Mouse (Mus musculus): ENCODE data around the gene Slc30a2. TPM values are rescaled to one million over a fixed set of nuclear protein-coding genes. Genes with fewer than 3 reads are reported as not detected.

The Slc30a2 gene
- polyA plus RNA-seq, 1 experiment from 2014 or later = not detected

DNA sequence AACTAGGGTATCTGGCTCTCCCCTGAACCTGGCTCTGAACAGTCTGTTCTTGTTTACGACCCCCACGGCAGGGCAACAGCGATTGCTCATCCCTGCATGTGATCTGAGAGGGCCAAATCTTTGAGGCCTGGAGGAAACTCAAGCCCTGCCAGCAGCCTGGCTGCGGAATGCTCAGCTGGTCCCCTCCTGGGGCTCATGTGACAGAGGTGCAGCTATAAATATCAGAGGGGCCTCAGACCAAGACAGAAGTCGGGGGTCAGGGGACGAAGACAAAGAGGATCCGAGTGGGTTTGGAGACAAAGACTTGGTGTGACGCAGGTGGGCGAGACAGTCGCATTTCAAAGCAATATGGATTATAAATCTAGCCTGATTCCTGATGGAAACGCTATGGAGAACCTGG is 28.1 kb upstream of the Slc30a2 start, which contains the start of gene Trim63:
Gene Trim63, plus strand, starts transcription at position 245 of the 400 bp plus-strand sequence.
- no peak within 1 kb of the TSS for H3K27ac ChIP-seq (ENCODE audit: low read depth, low read length)
- 42% methylated on average over 11 of the region's 11 CpGs for WGBS

DNA sequence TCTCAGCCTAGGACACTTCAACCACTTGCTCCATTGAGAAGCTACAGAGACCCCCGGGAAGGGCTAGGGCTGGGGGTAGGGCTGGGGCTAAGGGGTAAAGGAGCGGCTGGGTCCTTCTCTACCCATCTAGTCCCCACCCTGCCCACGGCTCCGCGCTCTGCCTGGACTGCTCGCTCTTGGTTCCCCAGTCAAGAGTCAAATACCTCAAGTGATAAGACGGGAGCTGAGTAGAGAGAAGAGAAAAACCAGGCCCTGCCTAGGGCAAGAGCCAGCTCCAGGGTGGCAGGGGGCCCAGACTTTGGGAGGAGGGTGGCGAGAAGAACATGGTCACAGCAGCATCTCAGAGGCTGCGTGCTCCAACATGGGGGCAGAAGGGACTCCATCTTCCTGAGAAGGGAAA is 27.5 kb upstream of the Slc30a2 start:
- ATAC-seq (replicated peaks; ENCODE audit: low FRiP score) (no peak), DNase-seq (ENCODE audit: low spot score) (no peak)
- no peaks in the 10 kb centered on the region for H3K36me3 ChIP-seq (ENCODE audit: control insufficient read depth, insufficient read depth, low read length)
- H3K27ac ChIP-seq (ENCODE audit: low read depth, low read length) = no peak overlapping the region
- no peak overlapping the region for H3K4me3 ChIP-seq (ENCODE audit: low read depth, low read length)
- no peaks in the 10 kb centered on the region for H3K9me3 ChIP-seq (ENCODE audit: control insufficient read depth, low read length)
- H3K27me3 ChIP-seq (replicated peaks; ENCODE audit: control insufficient read depth, insufficient read depth, low read length) = no peaks in the 10 kb centered on the region
- WGBS = 57% methylated on average over 9 of the region's 9 CpGs
- H3K9ac ChIP-seq (ENCODE audit: low read depth, low read length) = no peak overlapping the region
- H3K4me2 ChIP-seq = no peak overlapping the region
- H3K4me1 ChIP-seq (replicated peaks; ENCODE audit: control insufficient read depth, insufficient read depth, low read length) = no peaks in the 10 kb centered on the region

More for the DNA sequence above, 28.1 kb upstream of the Slc30a2 start, which contains the start of gene Trim63:
- H3K4me1 ChIP-seq (replicated peaks; ENCODE audit: control insufficient read depth, insufficient read depth, low read length) = no peaks in the 10 kb centered on the region
- no peak within 1 kb of the TSS for H3K4me3 ChIP-seq (ENCODE audit: low read depth, low read length)
- no peak for ATAC-seq (replicated peaks; ENCODE audit: low FRiP score)
- DNase-seq (ENCODE audit: low spot score) = no peak
- no peak within 1 kb of the TSS for H3K9ac ChIP-seq (ENCODE audit: low read depth, low read length)
- no peak within 1 kb of the TSS for H3K4me2 ChIP-seq
- H3K27me3 ChIP-seq (replicated peaks; ENCODE audit: control insufficient read depth, insufficient read depth, low read length) = no peaks in the 10 kb centered on the region
- H3K36me3 ChIP-seq (ENCODE audit: control insufficient read depth, insufficient read depth, low read length) = no peaks in the 10 kb centered on the region
- H3K9me3 ChIP-seq (ENCODE audit: control insufficient read depth, low read length) = no peaks in the 10 kb centered on the region

DNA sequence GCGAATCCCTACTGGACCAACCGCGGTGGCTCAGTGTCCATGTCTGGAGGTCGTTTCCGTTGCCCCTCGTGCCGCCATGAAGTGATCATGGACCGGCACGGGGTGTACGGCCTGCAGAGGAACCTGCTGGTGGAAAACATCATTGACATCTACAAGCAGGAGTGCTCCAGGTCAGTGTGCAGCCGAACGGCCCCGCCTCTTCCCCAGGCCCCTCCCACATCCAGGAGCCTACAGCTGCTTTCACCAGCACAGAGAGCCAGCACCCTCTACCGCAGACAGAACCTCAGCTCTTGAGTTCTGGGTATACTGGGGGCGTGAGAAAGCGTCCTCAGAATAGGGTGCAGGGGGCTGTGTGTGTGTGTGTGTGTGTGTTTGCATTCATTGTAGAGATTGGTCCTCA is 26.6 kb upstream of the Slc30a2 start:
- no peak overlapping the region for H3K4me3 ChIP-seq (ENCODE audit: low read depth, low read length)
- H3K4me2 ChIP-seq = no peak overlapping the region
- H3K27me3 ChIP-seq (replicated peaks; ENCODE audit: control insufficient read depth, insufficient read depth, low read length) = no peaks in the 10 kb centered on the region
- H3K4me1 ChIP-seq (replicated peaks; ENCODE audit: control insufficient read depth, insufficient read depth, low read length) = no peaks in the 10 kb centered on the region
- H3K9me3 ChIP-seq (ENCODE audit: control insufficient read depth, low read length) = no peaks in the 10 kb centered on the region
- H3K9ac ChIP-seq (ENCODE audit: low read depth, low read length) = no peak overlapping the region
- ATAC-seq (replicated peaks; ENCODE audit: low FRiP score) (no peak), DNase-seq (ENCODE audit: low spot score) (no peak)
- 45% methylated on average over 16 of the region's 16 CpGs for WGBS
- H3K27ac ChIP-seq (ENCODE audit: low read depth, low read length) = no peak overlapping the region
- H3K36me3 ChIP-seq (ENCODE audit: control insufficient read depth, insufficient read depth, low read length) = no peaks in the 10 kb centered on the region

DNA sequence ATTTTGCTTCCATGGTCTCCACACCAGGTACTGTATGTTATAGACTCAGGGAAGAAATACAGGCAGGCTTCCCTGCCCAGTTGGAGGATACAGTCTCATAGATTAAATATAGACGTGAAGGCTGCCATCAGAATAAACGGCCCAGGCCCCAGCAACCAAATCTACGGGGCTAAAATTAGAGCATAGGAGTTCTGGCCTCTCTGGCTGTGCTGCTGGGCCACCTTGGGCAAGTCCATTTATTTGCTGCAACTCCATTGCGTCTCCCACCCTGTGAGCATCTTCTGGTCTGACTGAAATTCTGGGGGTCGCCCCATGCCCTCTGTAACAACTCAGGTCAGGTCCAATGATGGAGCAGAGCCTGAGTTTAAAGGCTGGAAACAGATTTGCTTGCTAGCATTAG is 23.9 kb upstream of the Slc30a2 start:
- Histone ChIP-seq H3K27ac (ENCODE audit: low read depth, low read length) (no peak overlapping the region), H3K4me2 (no peak overlapping the region), H3K9ac (ENCODE audit: low read depth, low read length) (no peak overlapping the region), H3K36me3 (ENCODE audit: control insufficient read depth, insufficient read depth, low read length) (no peaks in the 10 kb centered on the region), H3K4me1 (replicated peaks; ENCODE audit: control insufficient read depth, insufficient read depth, low read length) (no peaks in the 10 kb centered on the region), H3K27me3 (replicated peaks; ENCODE audit: control insufficient read depth, insufficient read depth, low read length) (no peaks in the 10 kb centered on the region), H3K9me3 (ENCODE audit: control insufficient read depth, low read length) (no peaks in the 10 kb centered on the region), H3K4me3 (ENCODE audit: low read depth, low read length) (no peak overlapping the region)
- WGBS = 81% methylated on average over 5 of the region's 5 CpGs
- ATAC-seq (replicated peaks; ENCODE audit: low FRiP score) (no peak), DNase-seq (ENCODE audit: low spot score) (no peak)

DNA sequence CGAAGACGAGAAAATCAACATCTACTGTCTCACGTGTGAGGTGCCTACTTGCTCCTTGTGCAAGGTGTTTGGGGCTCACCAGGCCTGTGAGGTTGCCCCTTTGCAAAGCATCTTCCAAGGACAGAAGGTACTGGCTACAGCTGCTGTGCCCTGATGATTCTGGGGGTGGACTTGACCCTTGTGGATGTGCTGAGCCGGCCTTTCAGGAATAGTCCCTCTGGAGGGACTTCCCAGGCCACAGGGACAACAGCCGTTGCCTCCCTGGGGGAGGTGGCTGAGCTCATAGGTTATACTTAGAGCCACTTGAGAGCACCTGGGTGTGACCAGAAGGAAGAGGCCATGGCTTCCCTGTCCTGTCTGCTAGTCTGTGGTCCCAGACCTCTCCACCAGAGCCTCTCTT is 23.3 kb upstream of the Slc30a2 start:
- Histone ChIP-seq H3K9ac (ENCODE audit: low read depth, low read length) (no peak overlapping the region), H3K9me3 (ENCODE audit: control insufficient read depth, low read length) (no peaks in the 10 kb centered on the region), H3K27me3 (replicated peaks; ENCODE audit: control insufficient read depth, insufficient read depth, low read length) (no peaks in the 10 kb centered on the region), H3K4me2 (no peak overlapping the region), H3K4me1 (replicated peaks; ENCODE audit: control insufficient read depth, insufficient read depth, low read length) (no peaks in the 10 kb centered on the region), H3K36me3 (ENCODE audit: control insufficient read depth, insufficient read depth, low read length) (no peaks in the 10 kb centered on the region), H3K27ac (ENCODE audit: low read depth, low read length) (no peak overlapping the region), H3K4me3 (ENCODE audit: low read depth, low read length) (no peak overlapping the region)
- DNase-seq (ENCODE audit: low spot score) = no peak
- no peak for ATAC-seq (replicated peaks; ENCODE audit: low FRiP score)
- WGBS = 68% methylated on average over 5 of the region's 5 CpGs

DNA sequence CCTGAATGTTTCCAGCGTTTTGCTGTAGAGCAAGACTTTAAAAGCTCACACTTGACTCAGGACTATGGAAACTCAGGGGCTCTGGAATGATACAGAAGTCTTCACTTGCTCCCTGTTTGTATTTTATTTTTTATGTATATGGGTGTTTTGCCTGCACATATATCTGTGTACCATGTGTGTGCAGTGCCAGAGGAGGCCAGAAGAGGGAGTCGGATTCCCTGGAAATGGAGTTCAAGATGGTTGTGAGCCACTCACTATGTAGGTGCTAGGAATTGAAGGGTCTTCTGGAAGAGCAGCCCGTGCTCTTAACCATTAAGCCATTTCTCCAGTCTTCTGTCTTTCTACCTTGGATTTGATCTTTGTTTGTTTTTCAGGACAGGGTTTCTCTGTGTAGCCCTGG is 21.5 kb upstream of the Slc30a2 start:
- no peak overlapping the region for H3K27ac ChIP-seq (ENCODE audit: low read depth, low read length)
- H3K27me3 ChIP-seq (replicated peaks; ENCODE audit: control insufficient read depth, insufficient read depth, low read length) = no peaks in the 10 kb centered on the region
- H3K4me2 ChIP-seq = no peak overlapping the region
- H3K36me3 ChIP-seq (ENCODE audit: control insufficient read depth, insufficient read depth, low read length) = no peaks in the 10 kb centered on the region
- ATAC-seq (replicated peaks; ENCODE audit: low FRiP score) (no peak), DNase-seq (ENCODE audit: low spot score) (no peak)
- no peak overlapping the region for H3K4me3 ChIP-seq (ENCODE audit: low read depth, low read length)
- WGBS = 61% methylated on average over 3 of the region's 3 CpGs
- no peak overlapping the region for H3K9ac ChIP-seq (ENCODE audit: low read depth, low read length)
- H3K4me1 ChIP-seq (replicated peaks; ENCODE audit: control insufficient read depth, insufficient read depth, low read length) = no peaks in the 10 kb centered on the region
- H3K9me3 ChIP-seq (ENCODE audit: control insufficient read depth, low read length) = no peaks in the 10 kb centered on the region

DNA sequence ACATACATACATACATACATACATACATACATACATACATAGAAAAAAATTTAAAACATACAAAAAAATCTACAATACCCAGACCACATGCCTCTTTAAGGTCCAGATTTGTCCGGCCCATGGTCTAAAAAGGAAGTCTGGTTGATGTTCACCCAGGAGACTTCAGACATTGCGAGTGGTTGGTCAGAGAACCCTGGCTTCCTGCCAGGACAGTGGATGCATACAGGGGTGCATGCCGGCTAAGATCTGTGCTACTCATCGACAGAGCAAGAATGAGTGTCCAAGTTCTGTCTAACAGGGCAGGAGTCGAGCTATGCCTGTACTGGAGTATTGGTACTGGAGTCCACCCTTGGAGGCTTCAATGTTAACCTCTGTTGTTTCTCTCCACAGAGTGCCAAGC is 18.3 kb upstream of the Slc30a2 start:
- no peak overlapping the region for H3K4me2 ChIP-seq
- WGBS = 55% methylated on average over 5 of the region's 5 CpGs
- H3K27ac ChIP-seq (ENCODE audit: low read depth, low read length) = no peak overlapping the region
- no peak overlapping the region for H3K4me3 ChIP-seq (ENCODE audit: low read depth, low read length)
- DNase-seq (ENCODE audit: low spot score) = no peak
- H3K4me1 ChIP-seq (replicated peaks; ENCODE audit: control insufficient read depth, insufficient read depth, low read length) = no peaks in the 10 kb centered on the region
- no peaks in the 10 kb centered on the region for H3K36me3 ChIP-seq (ENCODE audit: control insufficient read depth, insufficient read depth, low read length)
- H3K9ac ChIP-seq (ENCODE audit: low read depth, low read length) = no peak overlapping the region
- no peaks in the 10 kb centered on the region for H3K9me3 ChIP-seq (ENCODE audit: control insufficient read depth, low read length)
- H3K27me3 ChIP-seq (replicated peaks; ENCODE audit: control insufficient read depth, insufficient read depth, low read length) = no peaks in the 10 kb centered on the region
- no peak for ATAC-seq (replicated peaks; ENCODE audit: low FRiP score)

DNA sequence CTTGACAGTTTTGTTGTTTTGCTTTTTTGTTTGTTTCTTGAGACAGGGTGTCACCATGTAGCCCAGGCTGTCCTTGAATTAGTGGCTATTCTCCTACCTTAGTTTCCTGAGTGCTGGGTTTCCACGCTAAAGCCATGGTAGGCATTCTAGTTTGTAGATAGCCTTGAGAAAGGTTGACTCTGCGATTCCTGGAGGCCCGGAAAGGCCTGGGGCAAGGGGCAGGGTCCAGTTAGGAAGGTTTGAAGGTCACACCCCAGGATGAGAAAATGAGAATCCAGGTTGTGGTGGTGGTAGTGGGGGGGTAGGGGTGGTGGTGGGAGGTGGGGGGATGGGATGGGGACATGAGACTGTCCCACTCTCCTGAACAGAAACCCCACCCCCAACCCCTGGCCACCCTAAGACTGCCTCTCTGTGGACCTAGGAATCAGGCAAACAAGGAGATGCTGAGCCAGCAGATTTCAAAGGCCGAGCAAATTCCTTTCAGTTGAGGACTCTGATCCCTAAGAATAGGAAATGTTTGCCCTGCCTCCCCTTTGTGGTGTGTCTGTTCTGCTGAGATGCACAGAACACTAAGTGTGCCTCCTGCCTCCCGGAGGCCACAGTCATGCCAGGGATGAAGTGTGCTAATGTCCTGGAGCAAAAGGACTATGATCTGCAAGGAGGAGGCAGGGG is 16.0 kb upstream of the Slc30a2 start:
- Histone ChIP-seq H3K27ac (ENCODE audit: low read depth, low read length) (no peak overlapping the region), H3K9ac (ENCODE audit: low read depth, low read length) (no peak overlapping the region), H3K27me3 (replicated peaks; ENCODE audit: control insufficient read depth, insufficient read depth, low read length) (no peaks in the 10 kb centered on the region), H3K4me3 (ENCODE audit: low read depth, low read length) (no peak overlapping the region), H3K4me2 (no peak overlapping the region), H3K9me3 (ENCODE audit: control insufficient read depth, low read length) (no peaks in the 10 kb centered on the region), H3K4me1 (replicated peaks; ENCODE audit: control insufficient read depth, insufficient read depth, low read length) (no peaks in the 10 kb centered on the region), H3K36me3 (ENCODE audit: control insufficient read depth, insufficient read depth, low read length) (no peaks in the 10 kb centered on the region)
- 59% methylated on average over 5 of the region's 5 CpGs for WGBS
- ATAC-seq (replicated peaks; ENCODE audit: low FRiP score) = no peak
- DNase-seq (ENCODE audit: low spot score) = no peak

DNA sequence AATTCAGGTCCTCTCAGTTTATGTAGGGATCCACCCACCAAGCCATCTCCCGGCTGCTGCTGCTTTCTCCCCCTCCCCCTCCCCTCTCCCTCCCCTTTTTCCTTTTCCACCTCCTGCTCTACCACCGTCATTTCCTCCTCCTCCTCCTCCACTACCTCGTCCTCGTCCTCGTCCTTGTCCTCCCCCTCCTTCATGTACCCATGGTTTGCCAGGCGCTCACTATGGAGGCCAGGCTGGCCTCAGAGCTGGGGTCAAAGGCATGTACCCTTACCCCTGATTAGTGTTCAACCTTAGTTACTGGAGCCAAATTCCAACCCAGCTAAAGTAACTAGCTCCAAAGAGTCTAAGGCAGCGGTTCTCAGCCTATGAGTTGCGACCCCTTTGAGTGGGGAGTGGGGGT is 14.8 kb upstream of the Slc30a2 start:
- Histone ChIP-seq H3K27ac (ENCODE audit: low read depth, low read length) (no peak overlapping the region), H3K27me3 (replicated peaks; ENCODE audit: control insufficient read depth, insufficient read depth, low read length) (no peaks in the 10 kb centered on the region), H3K9me3 (ENCODE audit: control insufficient read depth, low read length) (no peaks in the 10 kb centered on the region), H3K4me2 (no peak overlapping the region), H3K36me3 (ENCODE audit: control insufficient read depth, insufficient read depth, low read length) (no peaks in the 10 kb centered on the region), H3K4me1 (replicated peaks; ENCODE audit: control insufficient read depth, insufficient read depth, low read length) (no peaks in the 10 kb centered on the region), H3K4me3 (ENCODE audit: low read depth, low read length) (no peak overlapping the region), H3K9ac (ENCODE audit: low read depth, low read length) (no peak overlapping the region)
- no peak for DNase-seq (ENCODE audit: low spot score)
- WGBS = 44% methylated on average over 8 of the region's 8 CpGs
- ATAC-seq (replicated peaks; ENCODE audit: low FRiP score) = no peak

Data from liver, embryonic 11.5 days (tissue).